Mouse (Mus musculus): ENCODE data around the gene Smad6.

Gene Smad6

DNA sequence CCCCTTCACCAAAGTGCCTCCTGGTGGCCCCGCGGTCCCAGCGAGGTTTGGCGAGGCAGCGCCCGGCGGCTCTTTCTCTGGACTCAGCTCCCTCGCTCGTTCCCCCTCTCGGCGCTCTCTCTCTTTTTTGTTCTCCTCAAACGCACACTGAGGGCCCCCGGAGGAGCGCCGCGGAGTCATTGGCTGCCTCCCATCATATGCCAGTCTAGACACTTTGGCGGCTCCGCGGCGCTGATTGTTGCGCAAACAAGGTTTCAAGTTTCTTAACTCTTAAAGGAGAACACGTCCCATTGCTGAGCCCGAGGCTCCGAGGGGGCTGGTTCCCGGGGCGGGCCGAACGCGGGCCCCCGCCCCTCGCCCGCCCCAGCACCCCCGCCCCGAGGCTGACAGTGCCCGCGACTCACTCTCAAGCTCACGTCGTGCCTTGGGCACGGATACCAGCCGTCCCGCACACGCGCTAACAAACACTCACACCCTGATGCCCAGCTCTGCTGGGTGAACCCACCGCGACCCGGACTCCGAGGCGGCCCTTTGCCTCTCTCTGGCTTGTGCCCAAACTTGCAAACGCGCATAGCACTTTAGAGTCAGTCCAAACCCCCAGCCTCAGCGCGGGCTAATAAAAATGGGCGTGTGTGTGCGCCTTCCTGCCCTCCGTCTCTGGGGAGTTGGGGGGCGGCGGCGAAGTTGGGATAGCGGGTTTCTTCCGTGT, at the start of gene Smad6:
Gene Smad6 (minus strand): TSS at position 207 of the 709 bp plus-strand sequence.
- peak; percentile 28 to 49 for DNase-seq

DNA sequence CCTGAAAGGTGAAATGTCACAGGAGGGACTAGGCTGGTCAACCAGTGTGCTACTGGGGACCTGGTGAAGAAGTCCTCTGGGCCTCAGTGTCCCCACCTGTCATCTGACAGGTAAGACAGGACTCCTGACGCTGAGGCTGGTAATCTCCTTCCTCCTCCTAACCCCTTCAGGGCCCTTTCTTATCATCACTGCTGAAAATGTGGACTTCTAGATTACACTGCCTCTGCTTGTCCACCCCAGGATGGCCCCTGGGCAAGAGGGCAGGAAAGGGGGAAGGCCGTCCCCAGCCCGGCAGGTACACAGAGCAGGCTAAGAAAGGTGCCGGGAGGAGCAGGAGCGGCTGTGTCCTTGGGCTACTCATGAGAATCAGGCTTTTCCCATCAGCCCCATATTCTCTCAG, 48.8 kb upstream of the Smad6 start:
- no peak for DNase-seq

DNA sequence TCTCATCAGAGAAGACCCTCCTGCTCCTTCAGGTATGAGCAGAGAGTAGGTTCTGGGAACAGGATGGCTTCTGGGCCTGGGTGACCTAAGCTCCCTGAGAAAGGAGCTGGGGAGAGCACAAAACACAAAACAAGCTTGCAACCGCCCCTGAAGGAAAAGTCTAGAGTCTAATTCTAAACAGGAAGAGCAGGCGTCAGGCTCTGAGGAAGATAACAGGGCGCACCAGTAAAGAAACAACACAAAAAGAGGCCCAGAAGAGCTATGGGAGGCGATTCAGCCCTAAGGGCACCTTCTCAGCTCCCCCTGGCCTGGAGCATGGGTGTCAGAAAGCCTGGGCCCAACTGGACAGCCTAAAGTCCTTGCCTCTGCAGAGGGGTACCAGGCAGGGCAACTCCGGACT, 47.3 kb upstream of the Smad6 start:
- DNase-seq = no peak

DNA sequence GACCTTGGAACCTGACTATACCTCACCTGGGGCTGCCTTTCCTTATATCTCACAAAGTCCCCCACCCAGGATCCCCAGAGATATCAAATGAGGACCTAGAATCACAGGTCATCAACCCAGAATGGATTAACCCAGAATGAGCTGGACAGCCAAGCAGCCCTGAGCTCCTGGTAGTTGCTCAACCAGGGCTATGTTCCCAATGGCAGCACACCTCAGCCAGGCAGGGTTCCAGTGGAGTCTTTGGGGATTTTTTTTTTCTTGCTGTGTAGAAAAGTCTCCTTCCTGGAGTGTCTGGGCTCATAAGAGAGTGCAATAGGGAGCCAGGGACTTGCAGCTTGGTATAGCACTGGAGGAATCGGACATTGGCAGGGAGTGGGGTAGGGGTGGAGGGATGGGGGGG, 46.7 kb upstream of the Smad6 start:
- no peak for DNase-seq

DNA sequence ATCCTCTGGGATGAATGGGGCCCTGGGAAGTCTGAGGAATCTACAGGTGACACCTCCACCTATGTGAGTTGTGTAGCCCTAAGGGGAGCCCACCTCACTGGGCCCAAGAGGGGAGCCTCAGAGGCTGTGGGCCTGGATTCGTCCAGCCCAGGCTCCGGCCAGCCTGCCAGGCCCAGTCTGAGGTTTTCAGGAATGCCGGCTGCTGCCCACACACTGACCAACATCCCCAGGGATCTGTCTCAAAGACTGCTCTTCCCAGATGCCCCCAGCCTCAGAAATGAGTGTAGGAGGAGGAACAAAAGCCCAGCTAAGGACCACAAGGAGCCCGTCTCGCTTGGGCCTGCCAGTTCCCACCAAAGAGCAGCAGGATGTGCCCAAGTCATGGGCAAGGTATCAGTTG, 45.9 kb upstream of the Smad6 start:
- no peak for DNase-seq

DNA sequence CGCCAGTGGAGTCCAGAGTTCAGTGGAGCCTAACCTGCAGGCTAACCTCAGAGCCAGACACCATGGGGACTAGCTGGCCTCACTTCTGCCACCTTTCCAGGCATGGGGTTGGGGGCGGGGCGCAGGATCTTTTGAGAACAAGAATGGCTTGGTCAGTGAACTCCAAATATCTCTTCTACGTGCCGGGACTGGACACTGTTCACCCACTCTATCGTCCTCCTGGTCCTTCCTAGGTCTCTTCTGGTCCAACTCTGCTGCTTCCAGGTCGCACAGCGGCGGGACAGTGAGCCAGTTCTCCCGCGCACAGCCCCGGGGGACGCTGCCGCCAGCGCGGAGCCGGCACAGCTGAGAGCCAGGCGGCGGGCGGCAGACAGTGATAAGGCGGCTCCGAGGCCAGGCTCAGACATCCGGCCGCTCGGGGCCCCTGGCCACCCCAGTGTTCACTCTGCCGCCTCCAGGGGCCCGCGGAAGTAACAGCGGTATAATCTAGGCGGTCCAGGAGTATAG, 38.2 kb upstream of the Smad6 start:
- peak in 1 of 2 experiments; percentile 12 for DNase-seq

DNA sequence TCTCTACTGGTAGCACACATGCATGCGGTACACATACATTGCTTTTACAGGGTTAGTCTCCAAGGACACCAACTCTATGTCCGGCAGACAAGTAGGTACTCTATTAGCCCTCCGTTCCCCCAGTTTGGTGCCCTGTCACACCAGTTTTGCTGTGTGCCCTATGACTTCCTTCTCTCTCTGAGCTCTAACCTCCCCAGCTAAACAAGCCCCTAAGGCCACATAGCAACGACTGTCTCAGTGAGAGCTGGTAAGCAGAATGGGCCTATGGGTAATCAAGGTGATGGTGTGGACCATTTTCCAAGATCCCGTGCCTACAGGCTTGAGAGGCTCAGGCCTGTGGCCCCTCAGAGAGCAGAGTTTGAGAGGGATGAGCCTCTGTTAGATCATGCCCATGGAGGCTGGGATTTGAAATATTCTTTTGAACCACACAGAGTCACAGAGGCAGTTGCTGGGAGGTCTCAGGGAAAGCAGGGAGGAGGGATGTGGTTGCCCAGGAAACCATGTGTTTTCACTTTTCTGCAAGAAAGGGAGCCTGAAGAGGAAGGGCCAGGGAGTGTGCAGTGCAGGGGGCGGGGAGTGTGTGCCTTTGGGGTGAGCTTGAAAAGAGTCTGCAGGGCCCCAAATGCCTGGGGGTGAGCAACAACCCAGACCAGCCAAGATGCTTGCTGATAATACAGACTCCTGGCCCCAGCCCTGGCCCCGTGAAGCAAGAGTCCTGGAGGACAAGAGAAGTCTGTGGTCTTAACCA, 36.2 kb upstream of the Smad6 start:
- DNase-seq = no peak

DNA sequence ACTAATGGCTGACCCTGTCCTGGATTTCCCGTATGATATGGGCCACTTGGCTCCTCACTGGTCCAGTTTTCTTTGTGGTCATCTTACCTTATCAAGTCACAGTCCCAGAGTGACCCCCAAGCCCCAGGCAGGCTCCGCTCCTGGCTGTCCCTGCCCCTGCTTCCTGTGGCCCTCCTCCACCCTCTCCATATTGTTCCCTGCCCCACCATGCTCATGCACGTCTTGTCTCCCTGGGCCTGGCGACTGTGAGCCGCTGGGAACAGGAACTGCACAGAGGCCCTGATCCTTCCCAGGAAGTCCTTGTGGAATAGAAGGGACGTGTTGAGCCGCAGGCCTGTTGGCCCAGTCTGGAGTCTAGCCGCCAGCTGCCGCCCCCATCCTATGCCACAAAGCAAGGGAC, 33.3 kb upstream of the Smad6 start:
- DNase-seq = no peak

DNA sequence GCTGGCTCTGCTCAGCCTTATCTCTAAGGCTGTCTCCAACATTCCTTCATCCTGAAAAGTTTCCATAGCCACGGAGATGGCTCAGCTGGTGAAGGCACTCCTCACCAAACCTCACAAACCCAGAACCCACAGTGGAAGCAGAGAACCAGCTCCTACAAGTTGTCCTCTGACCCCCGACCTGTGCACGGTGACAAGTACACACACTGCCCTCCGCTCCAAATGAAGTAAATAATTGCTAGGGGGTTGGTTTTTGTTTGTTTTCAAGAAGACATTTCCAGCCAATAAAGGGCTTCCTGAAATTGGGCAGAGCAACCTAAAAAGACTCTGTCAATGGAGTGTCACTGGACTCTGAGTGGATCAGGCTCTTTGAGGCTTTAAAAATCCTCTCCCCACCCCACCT, 31.9 kb upstream of the Smad6 start:
- no peak for DNase-seq

DNA sequence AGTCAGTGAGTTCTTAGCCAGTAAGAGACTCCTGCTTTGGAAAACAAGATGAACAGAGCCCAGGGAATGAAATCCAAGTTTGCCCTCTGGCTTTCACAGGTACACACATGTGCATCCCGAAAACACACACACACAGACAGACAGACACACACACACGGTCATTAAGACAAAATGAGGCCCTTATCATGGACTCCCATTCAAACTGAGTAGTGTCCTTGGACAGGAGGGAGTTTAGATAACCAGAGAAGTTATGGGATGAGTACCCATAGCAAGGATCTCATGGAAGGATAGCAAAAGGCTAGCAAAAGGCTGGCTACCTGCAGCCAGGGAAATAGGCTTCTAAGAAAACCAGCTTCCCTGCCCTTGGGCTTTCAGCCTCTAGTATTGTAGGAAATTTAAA, 29.4 kb upstream of the Smad6 start:
- DNase-seq = no peak

DNA sequence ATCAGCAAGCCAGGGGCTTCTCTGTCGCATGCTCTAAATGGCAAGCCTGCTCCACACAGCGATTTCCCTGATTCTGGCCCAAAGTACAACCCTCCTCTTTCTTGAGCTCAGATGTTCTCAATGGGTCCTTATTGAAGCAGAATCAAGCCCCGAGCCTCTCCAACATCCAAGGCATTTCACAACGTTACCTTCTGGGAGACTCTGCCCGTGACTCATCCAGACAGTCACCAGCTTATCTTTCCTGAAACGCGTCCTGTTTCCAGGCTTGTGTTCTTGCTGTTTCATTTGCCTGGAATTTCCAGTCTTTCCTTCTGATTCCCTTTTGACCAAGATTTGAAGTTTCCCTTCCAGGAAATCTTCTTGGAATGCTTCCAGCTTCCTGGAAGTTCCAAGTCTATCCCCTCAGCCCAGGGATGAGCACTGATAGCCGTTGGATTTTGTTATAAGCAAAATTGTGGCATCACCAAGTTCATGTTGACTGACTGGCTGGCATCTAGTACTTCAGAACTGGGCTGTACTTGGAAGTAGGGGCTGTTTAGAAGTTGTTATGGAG, 28.7 kb upstream of the Smad6 start:
- no peak for DNase-seq

DNA sequence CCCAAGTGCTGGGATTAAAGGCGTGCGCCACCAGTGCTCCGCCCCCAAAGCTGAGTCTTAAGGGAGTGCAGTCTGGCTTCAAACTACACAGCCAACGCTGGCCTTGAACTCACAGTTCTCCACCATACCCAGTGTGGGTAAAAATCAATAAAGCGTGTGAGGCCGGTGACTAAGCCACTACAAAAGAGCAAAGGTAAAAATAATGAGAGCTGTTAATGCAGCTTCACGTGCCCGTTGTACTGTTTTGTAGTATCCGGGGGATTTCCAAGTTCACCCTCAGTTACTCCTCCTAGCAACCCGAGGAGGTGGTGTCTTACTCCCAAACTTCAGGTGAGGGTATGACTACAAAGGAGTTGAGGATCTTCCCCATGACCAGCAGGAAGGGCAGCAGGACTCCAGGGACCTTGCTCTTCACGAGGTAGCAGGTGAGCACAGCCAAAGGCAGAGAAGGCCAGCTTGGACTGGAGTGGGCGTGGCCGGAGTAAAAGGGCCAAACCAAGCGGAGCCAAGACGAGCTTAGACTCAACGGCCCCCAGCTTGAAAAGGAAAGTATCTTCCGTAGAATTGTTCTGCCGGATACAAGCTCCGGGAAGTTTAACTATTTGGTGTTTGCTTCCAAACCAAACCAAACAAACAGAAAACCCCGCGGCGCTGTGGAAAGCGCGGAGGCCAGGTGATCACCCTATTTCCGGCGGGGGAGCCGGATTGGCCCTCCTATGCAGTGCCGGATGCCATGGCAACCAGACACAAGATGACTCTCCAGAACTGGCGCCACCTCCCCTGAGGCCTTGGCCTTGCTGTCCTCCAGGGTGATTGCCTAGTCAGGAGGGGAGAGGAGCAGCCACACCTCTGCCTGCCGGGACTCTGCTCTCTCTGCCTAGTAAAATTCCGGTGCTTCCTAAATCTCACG, 27.9 kb upstream of the Smad6 start:
- DNase-seq = peak; percentile 51 to 71

DNA sequence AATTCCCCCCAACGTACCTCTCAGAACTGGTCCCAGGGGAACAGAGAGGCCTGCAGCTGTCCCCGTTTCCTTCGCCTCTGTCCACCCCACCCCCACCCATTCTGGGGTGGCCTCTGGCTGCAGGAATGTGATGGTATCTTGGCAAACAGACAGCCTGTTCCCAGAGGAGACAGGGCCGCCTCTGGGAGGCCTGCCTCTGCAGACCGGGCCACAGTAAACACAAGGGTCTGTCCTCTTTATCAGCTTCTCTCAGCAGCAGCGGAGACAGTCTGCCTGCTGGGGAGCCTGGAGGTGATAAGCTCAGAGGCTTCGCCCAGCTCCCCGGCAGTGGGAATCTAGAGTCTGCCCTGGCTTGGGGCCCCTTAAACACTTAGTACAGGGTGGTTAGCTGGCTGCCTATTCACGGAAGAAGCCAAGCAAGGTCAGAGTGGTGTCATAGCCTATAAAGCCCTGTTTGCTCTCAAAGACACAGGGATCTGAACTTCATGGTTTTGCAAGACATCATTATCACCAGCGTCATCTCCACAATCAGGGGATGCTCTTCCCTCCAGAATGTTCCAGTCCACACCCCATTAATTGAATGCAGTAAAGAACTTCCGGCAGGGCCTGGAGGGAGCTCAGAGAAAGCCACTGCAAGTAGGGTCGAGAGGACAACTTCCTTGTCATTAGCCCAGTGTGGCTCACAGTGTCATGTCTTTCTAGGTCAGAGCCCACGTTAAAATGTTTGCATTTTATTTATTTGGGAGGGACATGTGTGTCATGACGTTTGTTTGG, 23.4 kb upstream of the Smad6 start:
- DNase-seq = no peak

DNA sequence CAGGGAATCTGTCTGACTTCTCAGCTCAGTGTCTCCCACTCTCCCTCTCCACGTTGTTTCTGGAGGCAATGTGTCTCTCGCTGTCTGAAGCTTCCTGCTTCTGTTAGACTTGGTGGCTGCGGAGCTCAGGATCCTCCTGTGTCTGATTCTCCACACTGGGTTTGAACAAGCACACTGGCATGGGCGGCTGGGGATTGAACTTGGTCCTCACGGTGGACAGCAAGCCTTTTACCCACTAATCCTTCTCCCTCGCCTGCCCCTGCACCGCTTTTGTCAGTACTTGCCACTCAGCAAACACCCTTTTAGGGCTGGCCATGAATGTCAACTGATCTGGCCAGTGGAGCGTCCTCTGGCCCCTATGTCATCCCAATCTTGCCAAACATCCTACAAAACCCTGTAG, 22.5 kb upstream of the Smad6 start:
- DNase-seq = no peak

DNA sequence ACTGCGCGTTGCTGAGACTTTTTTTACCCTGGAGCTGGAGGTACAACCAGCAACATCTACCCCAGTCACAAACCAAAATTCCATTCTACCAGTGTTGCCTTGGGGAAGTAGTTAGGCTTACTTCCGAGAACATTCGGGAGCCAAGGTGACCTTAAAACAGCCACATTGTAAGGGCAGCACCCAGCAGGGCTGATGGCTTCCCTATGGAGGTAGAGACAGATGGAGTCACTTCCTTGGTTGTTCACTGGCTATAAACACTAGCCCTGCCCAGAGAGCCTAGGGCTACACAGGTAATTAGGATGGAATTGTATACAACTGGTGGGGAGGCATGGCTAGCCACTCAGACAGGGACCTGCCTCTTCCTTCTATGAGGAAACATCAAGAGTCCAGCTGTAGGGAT, 21.1 kb upstream of the Smad6 start:
- no peak for DNase-seq

DNA sequence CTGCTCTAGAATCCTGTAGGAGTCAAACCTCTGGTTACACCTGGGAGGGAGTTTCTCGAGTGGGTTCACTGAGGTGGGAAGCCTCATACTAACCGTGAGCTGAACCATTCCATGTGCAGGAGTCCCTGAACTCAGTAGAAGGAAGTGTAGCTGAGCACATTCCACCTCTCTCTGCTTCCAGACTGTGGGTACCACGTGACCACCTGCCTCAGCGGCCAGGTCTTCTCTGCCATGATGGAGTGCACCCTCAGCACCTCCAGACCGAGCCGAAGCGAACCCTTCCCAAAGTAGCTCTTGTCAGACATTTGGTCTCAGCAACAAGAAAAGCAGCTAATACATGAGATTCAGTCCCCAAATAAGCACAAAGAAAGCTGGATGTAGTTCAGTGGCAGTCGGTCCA, 20.4 kb upstream of the Smad6 start:
- DNase-seq = no peak

DNA sequence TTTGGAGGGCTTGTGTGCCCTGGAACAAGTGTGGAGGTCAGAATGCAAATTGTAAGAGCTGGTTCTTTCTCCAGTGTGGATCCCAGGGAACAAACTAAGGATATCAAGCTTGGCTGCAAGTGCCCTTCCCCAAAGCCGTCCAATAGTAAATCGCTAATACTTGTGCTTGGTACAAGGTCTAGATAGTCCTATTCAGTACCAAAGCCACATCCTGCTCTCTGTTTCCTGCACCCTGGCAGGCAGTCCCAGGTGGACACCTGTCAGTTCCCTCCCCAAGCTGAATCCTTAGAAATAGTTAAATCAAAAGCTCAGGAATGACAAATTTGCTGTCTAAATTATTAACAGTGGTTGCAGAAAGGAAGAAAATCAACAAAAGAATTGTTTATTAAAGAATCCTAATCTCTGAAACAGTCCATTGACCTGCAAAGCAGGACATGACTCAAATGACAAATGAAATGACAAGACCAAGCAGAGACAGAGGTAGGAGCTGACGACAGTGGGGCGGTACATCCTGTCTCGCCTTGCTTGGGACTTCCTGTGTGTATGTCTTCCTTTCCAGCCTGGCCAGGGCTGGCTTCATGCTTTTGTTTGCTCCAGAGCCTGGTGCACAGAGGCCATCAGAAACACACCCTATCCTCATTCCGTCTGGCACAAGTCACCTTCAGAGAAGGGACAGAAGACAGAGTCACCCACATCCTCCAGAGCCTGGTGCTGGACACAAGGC, 8.2 kb upstream of the Smad6 start:
- DNase-seq = no peak

DNA sequence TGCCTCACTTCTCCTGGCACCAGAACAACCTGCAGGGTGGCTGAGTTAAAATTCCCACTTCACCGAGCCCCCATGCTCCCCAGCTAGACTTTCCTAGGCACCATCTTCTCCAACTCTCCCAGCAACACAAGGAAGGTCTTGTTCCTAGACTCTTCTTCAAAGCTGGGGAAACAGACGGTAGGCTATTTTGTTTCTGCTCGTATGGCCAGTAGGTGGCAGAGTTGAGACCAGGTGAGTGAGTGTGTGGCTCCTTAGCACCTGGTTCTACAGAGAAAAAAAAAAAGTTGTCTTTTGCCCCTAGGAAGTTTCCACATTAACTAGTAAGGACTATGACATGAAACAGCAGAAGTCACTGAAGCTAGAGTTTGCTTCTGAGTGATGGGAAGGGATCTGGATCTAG, 3.7 kb upstream of the Smad6 start:
- DNase-seq = peak; percentile 34 to 68

DNA sequence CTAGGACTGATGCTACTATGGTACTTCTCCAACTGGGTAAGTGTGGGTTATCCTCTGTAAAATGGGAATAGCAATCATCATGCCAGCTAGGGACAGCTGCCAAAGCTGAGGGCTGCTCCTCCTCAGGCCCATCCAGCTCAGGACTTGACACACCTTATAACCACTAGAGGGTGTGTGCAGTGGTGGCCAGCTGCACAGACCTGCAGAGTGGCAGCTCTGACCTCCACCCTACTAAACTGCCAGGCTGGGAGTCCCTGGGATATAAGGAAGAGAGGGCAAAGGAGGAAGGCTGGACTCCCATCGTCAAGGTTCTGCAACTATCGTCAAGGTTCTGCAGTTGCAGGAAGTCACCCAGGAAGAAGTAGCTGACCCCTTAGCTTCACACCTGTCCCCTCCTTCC, 3.1 kb upstream of the Smad6 start:
- no peak for DNase-seq

DNA sequence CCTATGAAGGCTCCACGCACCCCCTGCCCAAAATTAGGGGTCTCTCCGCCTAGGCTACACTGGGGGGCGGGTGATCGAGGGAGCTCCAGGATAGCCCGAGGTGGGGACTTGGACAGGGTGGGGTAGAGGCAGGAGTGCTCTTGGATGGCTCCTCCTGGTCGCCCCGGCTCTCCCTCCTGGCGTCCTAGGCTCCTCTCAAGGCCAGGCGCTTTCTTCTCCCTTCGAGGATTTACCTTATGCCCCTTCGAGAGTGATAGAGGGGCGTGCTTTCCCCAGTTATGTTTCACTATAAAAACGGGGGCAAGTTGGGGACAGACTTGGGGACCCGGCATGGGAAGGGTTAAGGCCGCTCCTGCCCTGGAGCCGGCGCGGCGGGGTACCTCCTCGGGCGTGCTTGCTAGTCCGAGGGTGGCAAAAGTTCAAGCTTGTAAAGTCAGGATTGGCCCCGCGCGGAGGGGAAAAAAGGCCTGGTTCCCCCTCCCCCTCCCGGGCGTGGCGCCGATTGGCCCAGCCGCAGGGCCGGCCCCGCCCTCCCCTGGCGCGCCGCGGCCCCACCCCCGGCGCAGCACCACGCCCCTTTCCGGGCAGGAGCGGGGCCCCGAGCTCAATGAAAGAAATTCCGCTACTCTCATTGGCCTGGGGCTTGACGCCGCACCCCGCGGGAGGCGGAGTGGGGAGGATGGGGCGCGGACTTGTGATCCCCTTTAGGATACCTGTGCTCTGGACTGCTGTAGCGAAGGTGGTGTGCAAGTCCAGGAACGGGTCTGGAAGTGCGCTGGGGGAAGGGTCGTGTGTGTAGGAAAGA, 905 bp upstream of the Smad6 start:
- peak; percentile 60 to 78 for DNase-seq
